Mouse (Mus musculus) liver, embryonic 14.5 days (tissue): Measurements from ENCODE around the gene Arglu1. TPM values are rescaled to one million over a fixed set of nuclear protein-coding genes. Genes with fewer than 3 reads are reported as not detected.

ENCODE experiments used
- ATAC-seq: fragments of 200-750 bp; cut with Nextera tagmentation; 2 replicates; pipeline ENCODE4 v1.8.0; 2017; ENCODE audit warnings: moderate number of reproducible peaks, mild to moderate bottlenecking, moderate library complexity; ENCODE audit not compliant: insufficient read depth
- DNase-seq, 3 experiments: peaks; one replicate each; pipeline ENCODE4 v3.0.0-alpha.2; 2012 to 2013; ENCODE audit warnings: low read depth in 3 of 3, low spot score in 3 of 3
- H3K27ac ChIP-seq: fragments of 300-500 bp; sonication (generic); 2 replicates; pipeline ENCODE4 v1.5.1; 2014; ENCODE audit warnings: moderate library complexity, mild to moderate bottlenecking, control low read depth, inconsistent platforms
- H3K27me3 ChIP-seq: fragments of 300-500 bp; sonication (generic); 2 replicates; pipeline ENCODE4 v1.6.1; 2014; ENCODE audit warnings: mild to moderate bottlenecking, low read length, moderate library complexity; ENCODE audit not compliant: control insufficient read depth, insufficient read depth
- H3K36me3 ChIP-seq: fragments of 300-500 bp; sonication (generic); replicated peaks from 2 replicates; pipeline ENCODE4 v1.6.1; 2014; ENCODE audit warnings: low read depth; ENCODE audit not compliant: control insufficient read depth, insufficient read depth
- H3K4me1 ChIP-seq, 2 experiments: fragments of 200-500 bp in 1 of 2; fragments of 300-500 bp in 1 of 2; sonication (generic) in 1 of 2; replicated peaks; 2 replicates each; pipeline ENCODE4 v1.6.1; 2012 to 2014; ENCODE audit warnings: antibody characterized with exemption in 1 of 2, inconsistent platforms in 1 of 2, low read length in 1 of 2; ENCODE audit not compliant: control insufficient read depth in 2 of 2, insufficient read depth in 2 of 2
- H3K4me2 ChIP-seq: fragments of 300-500 bp; sonication (generic); 2 replicates; pipeline ENCODE4 v1.6.1; 2014; ENCODE audit warnings: low read depth, mild to moderate bottlenecking, control low read depth, moderate library complexity
- H3K4me3 ChIP-seq, 2 experiments: fragments of 200-500 bp in 1 of 2; fragments of 300-500 bp in 1 of 2; sonication (generic) in 1 of 2; 2 replicates each; pipeline ENCODE4 v1.5.1; 2012 to 2014; ENCODE audit warnings: low read depth in 2 of 2, low read length in 2 of 2, mild to moderate bottlenecking in 2 of 2, control low read depth in 1 of 2, inconsistent platforms in 1 of 2, moderate library complexity in 1 of 2; ENCODE audit not compliant: insufficient read depth in 1 of 2
- H3K9ac ChIP-seq: fragments of 300-500 bp; sonication (generic); replicated peaks from 2 replicates; pipeline ENCODE4 v1.6.1; 2014; ENCODE audit warnings: mild to moderate bottlenecking, control low read depth, moderate library complexity
- H3K9me3 ChIP-seq: fragments of 300-500 bp; sonication (generic); 2 replicates; pipeline ENCODE4 v1.6.1; 2016; ENCODE audit warnings: low read length, mixed read lengths; ENCODE audit not compliant: control insufficient read depth
- CTCF ChIP-seq: IDR thresholded peaks from 2 replicates; pipeline ENCODE4 v1.5.1; 2016; ENCODE audit warnings: antibody characterized with exemption, low read depth, control low read depth
- EP300 ChIP-seq: IDR thresholded peaks from 2 replicates; pipeline ENCODE4 v1.6.1; 2016; ENCODE audit warnings: antibody characterized with exemption, low read depth
- WGBS: fragments of 180-500 bp; shearing (Covaris S2); extraction: QIAGEN DNeasy Blood & Tissue Kit; methylation state at CpG from one replicate; pipeline ENCODE4 v1.1.7; 2014; ENCODE audit not compliant: insufficient replicate concordance; 5-methylcytosine and 5-hydroxymethylcytosine counted together
- polyA plus RNA-seq, 2 experiments: library from polyadenylated mRNA; depleted of rRNA in 1 of 2; stranded (reverse) in 1 of 2; unstranded in 1 of 2; fragments of >200 nt; fragmentation: Nextera tagmentation in 1 of 2; extraction: Ambion mirVana in 1 of 2; gene quantifications; 2 replicates each; pipeline versions ENCODE4 v1.2.1 to v1.2.3; 2012 to 2014

Gene Arglu1
- polyA plus RNA-seq, 2 experiments, result 31.5 to 37.1 TPM

DNA sequence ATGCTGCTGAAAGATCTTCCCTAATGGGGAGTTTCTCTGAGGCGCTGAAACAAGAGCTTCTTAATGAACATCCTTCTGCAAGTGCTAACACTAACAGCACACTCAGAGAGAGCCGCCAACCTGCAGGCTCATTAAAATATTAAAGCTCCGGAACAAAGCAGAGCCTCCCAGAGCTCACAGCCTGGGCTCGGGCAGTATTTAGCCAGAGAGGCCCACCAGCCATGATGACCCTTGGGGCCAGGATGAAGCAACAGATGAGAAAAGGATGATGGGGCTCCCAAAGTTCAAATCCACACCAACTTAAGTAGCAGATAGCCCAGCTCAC is 50.1 kb downstream of the Arglu1 start:
- no peaks in the 10 kb centered on the region for H3K4me1 ChIP-seq
- DNase-seq (no peak), ATAC-seq (no peak)
- TF ChIP-seq CTCF (no peak), EP300 (no peak)
- H3K27me3 ChIP-seq, result no peaks in the 10 kb centered on the region
- 53% methylated on average over 4 of the region's 4 CpGs for WGBS
- H3K4me3 ChIP-seq, result no peak overlapping the region
- no peak overlapping the region for H3K27ac ChIP-seq
- H3K36me3 ChIP-seq, result no peaks in the 10 kb centered on the region
- H3K9me3 ChIP-seq, result no peaks in the 10 kb centered on the region
- no peak overlapping the region for H3K4me2 ChIP-seq
- H3K9ac ChIP-seq, result no peak overlapping the region

GRCm38 (mm10) chr8:8639569-8640263 is 50.6 kb downstream of the Arglu1 start:
- no peaks in the 10 kb centered on the region for H3K36me3 ChIP-seq
- H3K27ac ChIP-seq, result no peak overlapping the region
- ATAC-seq (no peak), DNase-seq (no peak)
- H3K27me3 ChIP-seq, result no peaks in the 10 kb centered on the region
- no peaks in the 10 kb centered on the region for H3K4me1 ChIP-seq
- H3K9ac ChIP-seq, result no peak overlapping the region
- no peaks in the 10 kb centered on the region for H3K9me3 ChIP-seq
- H3K4me2 ChIP-seq, result no peak overlapping the region
- TF ChIP-seq CTCF, result no peak
- no peak for TF ChIP-seq EP300
- no peak overlapping the region for H3K4me3 ChIP-seq
- WGBS, result 51% methylated on average over 8 of the region's 8 CpGs

- no peaks in the 10 kb centered on the region for H3K36me3 ChIP-seq
- WGBS, result 74% methylated on average over 7 of the region's 7 CpGs
- H3K4me1 ChIP-seq, result no peaks in the 10 kb centered on the region
- DNase-seq, result no peak
- no peaks in the 10 kb centered on the region for H3K9me3 ChIP-seq
- no peak for ATAC-seq
- no peak overlapping the region for H3K27ac ChIP-seq
- no peak overlapping the region for H3K9ac ChIP-seq
- H3K4me3 ChIP-seq, result no peak overlapping the region
- no peak for TF ChIP-seq CTCF
- H3K4me2 ChIP-seq, result no peak overlapping the region
- H3K27me3 ChIP-seq, result no peaks in the 10 kb centered on the region
Observed at GRCm38 (mm10) chr8:8631394-8631793, 58.9 kb downstream of the Arglu1 start.

- WGBS, result 55% methylated on average over 7 of the region's 7 CpGs
- ATAC-seq (no peak), DNase-seq (no peak)
- Histone ChIP-seq H3K36me3 (no peaks in the 10 kb centered on the region), H3K27ac (no peak overlapping the region), H3K4me3 (no peak overlapping the region), H3K9ac (no peak overlapping the region), H3K4me1 (no peaks in the 10 kb centered on the region), H3K9me3 (no peaks in the 10 kb centered on the region), H3K4me2 (no peak overlapping the region), H3K27me3 (no peaks in the 10 kb centered on the region)
- TF ChIP-seq CTCF (no peak), EP300 (no peak)
Observed at GRCm38 (mm10) chr8:8624017-8624416, 66.3 kb downstream of the Arglu1 start.

DNA sequence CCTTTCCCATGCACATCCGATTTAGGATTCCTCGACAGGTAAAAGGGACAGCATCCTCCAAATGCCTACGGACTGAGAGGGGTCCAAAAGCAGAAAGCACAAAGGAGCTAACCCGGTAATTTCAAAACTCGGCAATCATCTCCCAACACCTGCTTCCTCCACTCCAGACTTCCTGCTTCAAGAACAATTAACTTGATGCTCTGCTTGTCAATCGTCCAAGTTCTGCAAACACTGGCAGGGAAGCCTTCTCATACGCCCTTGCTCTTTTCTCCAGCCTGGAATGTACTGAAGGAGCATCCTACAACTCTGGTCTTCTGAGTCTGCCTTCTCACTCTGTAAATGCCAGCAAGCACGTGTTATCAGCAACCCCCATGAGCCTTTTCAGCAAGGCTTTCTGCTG is 66.8 kb downstream of the Arglu1 start:
- DNase-seq (no peak), ATAC-seq (no peak)
- Histone ChIP-seq H3K36me3 (no peaks in the 10 kb centered on the region), H3K4me3 (no peak overlapping the region), H3K4me2 (no peak overlapping the region), H3K27me3 (no peaks in the 10 kb centered on the region), H3K27ac (no peak overlapping the region), H3K4me1 (no peaks in the 10 kb centered on the region), H3K9ac (no peak overlapping the region), H3K9me3 (no peaks in the 10 kb centered on the region)
- TF ChIP-seq EP300, result no peak
- TF ChIP-seq CTCF, result no peak
- WGBS, result 12% methylated on average over 8 of the region's 8 CpGs
